Mouse (Mus musculus) liver, adult 2 months (tissue): Measurements from ENCODE around the gene Irf1.

Experiments
- CTCF ChIP-seq: fragments of 200-500 bp; IDR thresholded peaks from 2 replicates; pipeline ENCODE4 v1.5.1; 2011; ENCODE audit warnings: low read depth, low read length, control low read depth
- POLR2A ChIP-seq: fragments of 200-500 bp; IDR thresholded peaks from 2 replicates; pipeline ENCODE4 v1.6.1; 2011; ENCODE audit warnings: low read length, control low read depth; ENCODE audit not compliant: insufficient read depth; ENCODE audit errors: extremely low read depth

DNA sequence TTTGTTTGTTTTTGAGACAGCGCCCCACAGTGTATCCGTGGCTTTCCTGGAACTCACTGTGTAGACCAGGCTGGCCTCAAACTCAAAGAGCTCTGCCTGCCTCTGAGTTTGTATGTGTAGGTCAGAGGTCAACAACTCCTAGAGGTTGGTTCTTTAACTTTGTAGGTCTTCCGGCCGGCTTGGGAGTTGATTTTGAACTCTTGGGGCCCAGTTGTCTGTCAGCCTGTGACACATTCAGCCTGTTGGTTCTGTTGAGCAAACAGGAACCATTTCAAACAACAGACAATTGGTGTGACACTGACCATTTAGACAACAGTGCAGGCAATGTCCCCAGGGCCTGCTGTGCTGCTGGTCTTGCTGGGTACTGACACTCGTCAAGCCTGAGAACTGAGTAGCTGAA is 7.9 kb downstream of the Irf1 start:
- no peak for TF ChIP-seq POLR2A
- TF ChIP-seq CTCF, result no peak
